Mouse (Mus musculus) kidney, adult 9 months (tissue): ENCODE measurements around the gene Olfr566.

Source experiments
- DNase-seq: peaks from one replicate; pipeline ENCODE4 v3.0.0; 2022

Olfr566 gene

GRCm38 (mm10) chr7:102858665-102859064 is at the start of gene Olfr566:
Gene Olfr566 (minus strand): TSS chr7:102858765.
- no peak for DNase-seq

GRCm38 (mm10) chr7:102890782-102891181 is 32.2 kb upstream of the Olfr566 start, which contains the start of gene Olfr569:
Gene Olfr569 (minus strand): TSS chr7:102890882.
- no peak for DNase-seq

DNA sequence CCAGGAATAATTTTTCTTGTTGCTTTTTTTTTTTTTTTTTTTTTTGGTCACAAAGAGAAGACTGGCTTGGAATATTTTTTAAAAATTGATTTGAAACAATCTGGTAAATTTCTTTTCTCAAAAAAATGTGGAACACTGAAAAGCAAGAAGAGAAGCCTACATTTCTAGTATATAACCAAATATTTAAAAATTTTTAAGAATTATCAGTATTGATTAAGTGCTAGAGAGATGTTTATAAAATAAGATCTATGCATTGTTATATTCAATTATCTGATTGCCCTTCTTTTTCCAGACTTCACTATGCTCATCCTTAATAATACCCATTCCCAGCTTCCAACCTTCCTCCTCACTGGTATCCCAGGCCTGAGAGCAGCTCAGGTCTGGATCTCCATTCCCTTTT is 18.3 kb upstream of the Olfr566 start, which contains the start of gene Olfr568:
Gene Olfr568 (plus strand): TSS at position 301 of the 400 bp plus-strand sequence.
- DNase-seq = no peak

DNA sequence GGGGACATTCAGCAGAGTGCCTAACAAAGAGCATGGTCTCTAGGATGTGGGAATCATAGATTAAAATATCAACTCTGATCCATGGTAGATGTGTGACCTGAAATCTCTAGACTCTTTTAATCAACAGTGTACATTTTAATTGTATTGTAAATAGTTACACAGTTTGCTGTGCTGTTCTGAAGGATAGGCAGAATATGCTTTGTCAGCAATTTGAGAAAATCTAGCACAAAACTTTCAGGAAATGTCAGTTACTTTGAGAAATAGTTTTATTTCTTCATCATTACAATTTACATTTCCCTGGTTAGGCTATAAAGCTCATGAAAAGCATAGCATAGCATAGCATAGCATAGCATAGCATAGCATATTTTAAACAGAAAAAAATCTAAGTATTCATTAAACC is 2.8 kb downstream of the Olfr566 start:
- no peak for DNase-seq
